Mouse (Mus musculus): Measurements from ENCODE around the gene Acot3.

Gene Acot3

DNA sequence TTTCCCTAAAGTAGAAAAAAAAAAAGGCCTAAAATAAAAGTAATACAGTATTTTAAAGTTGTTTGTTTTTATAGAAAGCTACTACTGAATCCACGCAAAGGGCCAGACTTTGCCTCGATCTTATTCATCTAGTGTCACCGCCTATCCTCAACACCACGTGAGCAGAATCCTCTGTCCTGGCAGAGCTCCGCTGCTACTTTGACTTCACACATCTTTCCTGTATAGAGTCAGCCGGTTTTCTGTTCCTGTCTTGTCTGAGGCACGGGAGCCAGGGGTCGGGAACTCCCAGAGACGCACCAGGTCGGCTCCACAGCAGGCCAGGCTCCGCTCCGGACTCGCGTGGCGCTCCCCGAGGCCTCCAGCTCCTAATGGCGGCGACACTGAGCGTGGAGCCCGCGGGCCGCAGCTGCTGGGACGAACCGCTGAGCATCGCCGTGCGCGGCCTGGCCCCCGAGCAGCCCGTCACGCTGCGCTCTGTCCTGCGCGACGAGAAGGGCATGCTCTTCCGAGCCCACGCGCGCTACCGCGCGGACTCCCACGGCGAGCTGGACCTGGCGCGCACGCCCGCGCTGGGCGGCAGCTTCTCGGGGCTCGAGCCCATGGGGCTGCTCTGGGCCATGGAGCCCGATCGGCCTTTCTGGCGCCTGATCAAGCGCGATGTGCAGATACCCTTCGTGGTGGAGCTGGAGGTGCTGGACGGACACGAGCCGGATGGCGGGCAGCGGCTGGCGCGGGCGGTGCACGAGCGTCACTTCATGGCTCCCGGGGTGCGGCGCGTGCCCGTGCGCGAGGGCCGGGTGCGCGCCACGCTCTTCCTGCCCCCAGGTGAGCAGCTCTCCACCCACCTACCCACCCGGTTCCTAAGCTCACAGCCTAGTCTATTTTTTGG lies 48.9 kb downstream of the Acot3 start, which contains the start of gene Acot6:
Gene Acot6 (plus strand): TSS at position 51 of the 889 bp plus-strand sequence.
- peak in 1 of 2 experiments; percentile 23 for DNase-seq (ENCODE audit: low spot score in 2 of 2)

DNA sequence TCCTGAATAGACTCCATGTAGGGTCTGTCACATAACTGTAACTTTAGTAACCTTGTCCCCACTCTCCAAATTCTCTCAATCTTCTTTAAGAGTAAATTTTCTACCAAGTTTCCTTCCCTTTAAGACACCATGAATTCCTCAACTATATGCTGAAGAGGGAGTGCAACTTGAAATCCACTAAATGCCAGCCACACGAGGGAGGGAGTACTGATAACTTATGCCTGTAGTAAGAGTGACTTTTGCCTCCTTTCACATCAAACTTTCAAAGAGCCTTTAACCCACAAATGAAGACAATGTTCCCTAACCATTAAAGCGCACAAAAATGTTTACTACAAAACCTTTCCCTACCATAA lies 49.5 kb downstream of the Acot3 start:
- DNase-seq (ENCODE audit: low spot score in 2 of 2): no peak

DNA sequence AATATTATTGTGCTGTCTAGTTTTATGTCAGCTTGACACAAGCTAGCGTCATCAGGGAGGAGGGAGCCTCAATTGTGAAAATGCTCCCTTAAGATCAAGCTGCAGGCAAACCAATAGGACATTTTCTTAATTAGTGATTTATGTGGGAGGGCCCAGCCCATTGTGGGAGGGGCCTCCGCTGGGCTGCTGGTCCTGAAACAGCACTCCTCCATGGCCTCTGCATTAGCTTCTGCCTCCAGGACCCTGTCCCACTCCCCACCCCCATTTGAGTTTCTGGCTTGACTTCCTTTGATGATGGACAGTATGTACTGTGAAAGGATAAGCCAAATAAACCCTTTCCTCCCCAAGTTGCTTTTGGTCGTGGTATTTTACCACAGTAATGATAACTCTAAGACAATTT lies 55.1 kb downstream of the Acot3 start:
- no peak for DNase-seq (ENCODE audit: low spot score in 2 of 2)

GRCm38 (mm10) chr12:84107692-84108091 lies 55.7 kb downstream of the Acot3 start:
- no peak for DNase-seq (ENCODE audit: low spot score in 2 of 2)

DNA sequence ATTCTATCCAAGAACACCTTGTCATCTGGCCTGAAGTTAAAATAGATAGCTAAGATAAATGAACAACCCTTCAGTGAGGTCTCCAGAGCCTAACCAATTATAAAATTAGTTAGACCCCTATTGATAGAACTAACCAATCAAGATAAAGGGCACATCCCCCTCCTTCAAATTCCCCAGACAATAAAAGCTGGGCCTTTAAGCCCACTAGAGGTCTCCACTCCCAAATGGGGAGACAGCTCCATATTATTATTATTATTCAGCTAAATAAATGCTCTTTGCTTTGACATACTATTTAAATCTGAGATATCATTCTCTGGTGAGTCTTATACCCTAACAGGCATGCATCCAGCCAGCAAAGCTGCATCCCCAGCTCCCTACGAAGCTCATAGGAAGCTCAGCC lies 58.0 kb downstream of the Acot3 start:
- DNase-seq (ENCODE audit: low spot score in 2 of 2): no peak
